Mouse (Mus musculus): ENCODE results near the gene Gtpbp3.

Gene Gtpbp3

DNA sequence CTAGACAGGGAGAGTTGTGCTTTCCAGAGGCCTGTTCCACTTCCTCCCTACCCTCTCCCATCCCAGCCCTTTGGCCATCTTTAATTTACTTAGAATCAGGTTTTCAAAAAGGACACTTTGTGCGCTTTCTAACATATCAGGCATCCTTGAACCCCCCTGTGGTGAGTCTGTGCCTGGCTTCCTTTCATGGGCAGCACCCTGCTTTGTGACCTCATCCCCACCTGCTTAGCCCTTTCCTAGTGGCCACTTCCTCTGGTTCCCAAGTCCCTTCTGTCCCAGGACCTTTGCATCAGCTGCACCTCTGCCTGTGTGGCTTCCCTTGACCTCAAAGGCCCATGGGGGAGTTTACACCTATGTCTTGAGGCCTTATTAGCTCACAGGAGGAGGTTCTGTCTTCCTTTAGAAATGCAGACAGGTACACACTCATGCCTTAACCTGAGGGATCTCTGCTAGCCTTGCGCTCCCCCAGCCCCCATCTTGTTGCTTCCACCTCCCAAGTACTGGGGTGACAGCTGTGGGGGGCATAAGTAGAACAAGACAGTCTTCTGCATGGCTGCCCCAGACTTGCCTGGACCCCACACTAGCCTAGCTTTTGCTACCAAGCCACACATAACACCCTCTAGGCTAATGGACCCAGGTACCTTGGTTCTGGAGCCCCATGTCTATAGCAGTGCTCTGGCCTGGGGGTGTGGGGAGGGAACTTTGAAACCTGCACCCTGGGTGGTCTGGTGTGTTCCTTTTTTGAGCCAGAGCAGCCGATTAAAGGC is 17.6 kb upstream of the Gtpbp3 start:
- no peak for DNase-seq (ENCODE audit: low spot score in 2 of 2)

GRCm38 (mm10) chr8:71470913-71471255 is 17.0 kb upstream of the Gtpbp3 start:
- DNase-seq (ENCODE audit: low spot score in 2 of 2), result no peak

GRCm38 (mm10) chr8:71471861-71472260 is 16.0 kb upstream of the Gtpbp3 start:
- DNase-seq (ENCODE audit: low spot score in 2 of 2), result no peak

DNA sequence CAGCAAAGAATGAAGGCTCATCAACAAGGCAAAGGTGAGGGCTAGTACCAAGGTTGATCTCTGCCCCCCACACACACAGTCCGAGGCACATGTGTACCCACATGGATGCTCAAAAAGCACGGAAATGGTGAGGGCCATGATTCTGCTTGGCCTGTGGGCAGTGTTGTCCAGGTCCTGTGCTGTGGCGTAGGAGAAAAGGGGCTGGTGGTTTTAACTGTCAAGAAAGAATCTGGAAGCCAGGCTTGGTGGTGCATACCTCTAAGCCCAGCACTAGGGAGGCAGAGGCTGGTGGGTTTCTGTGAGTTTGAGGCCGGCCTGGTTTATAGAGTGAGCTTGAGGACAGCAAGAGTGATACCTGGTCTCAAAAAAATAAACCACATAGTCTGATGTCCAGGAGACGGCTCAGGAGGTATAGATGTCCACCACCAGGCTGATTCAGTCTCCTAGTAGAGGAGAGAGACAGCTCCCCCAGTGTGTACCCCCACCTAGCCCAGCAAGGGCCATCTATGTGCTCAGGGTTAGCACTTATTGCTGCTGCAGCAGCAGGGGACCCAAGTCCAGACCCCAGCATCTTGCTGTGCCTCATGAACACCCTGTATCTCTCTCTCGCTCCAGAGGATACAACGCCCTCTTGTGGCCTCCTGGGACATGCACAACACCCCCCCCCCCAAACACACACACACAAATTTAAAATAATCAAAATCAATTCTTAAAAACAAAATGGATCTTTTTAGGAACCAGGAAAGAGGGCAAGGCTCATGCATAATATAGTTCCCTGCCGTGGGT is 15.1 kb upstream of the Gtpbp3 start:
- DNase-seq (ENCODE audit: low spot score in 2 of 2), result no peak

GRCm38 (mm10) chr8:71474344-71474743 is 13.6 kb upstream of the Gtpbp3 start:
- DNase-seq (ENCODE audit: low spot score in 2 of 2), result no peak

- DNase-seq (ENCODE audit: low spot score in 2 of 2), result no peak
Measured at GRCm38 (mm10) chr8:71474785-71475701, 12.9 kb upstream of the Gtpbp3 start.

DNA sequence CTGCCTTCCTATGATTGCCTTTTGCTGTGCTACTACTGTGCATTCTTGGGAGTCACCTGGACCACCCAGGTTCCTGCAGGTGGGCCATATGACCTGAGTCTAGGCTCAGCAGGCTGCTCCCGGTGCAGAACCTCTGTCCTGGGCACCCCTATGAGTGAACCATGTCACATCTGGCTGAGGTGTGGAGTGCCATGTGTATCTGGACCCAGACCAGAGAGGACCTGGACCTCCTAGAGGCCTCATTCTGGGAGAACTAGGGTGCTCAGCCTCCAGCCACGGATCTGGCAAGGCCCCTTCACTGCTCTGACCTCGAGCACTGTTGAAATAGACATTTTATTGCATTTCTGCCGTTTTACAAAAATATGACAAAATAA is 12.2 kb upstream of the Gtpbp3 start:
- DNase-seq (ENCODE audit: low spot score in 2 of 2), result no peak

DNA sequence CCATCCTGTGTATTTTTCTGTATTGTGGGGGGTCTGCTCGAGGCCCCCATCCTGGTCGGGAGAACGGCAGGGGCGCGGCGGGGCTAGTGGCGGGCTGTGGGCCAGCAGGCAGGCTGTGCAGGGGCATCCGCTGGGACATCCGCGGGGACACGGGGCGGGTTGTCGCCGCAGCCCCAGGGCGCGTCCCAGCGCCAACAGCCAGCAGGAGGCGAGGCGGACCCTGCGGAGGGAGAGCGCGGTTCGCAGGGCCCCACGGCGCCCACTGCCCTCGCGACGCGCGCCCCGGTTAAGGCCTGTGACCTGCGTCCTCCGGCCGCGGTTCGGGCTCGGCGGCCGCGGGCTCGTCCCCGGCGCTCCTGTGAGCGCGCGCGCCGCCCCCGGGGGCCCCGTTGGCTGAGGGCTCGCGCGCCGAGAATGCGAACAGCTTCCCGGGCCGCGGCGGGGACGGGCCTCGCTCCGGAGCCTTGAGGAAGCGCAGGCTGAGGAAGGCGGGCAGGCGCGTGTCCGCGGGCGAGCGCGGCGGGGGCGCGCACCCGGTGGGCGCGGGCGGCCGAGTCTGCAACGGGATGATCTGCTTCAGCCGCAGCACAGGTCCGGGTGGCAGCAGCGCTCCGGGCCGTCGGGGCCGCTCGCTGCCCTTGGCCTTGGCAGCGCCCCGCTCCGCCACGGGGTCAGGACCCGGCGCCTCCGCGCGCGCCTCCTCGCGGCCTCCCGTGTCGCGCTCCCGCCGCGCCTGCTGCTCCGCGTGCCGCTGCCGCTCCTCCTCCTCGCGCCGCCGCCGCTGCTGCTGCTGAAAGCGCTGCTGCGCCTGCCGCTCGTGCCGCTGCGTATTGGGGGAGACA is 11.6 kb upstream of the Gtpbp3 start:
- peak in 1 of 2 experiments; percentile 64 for DNase-seq (ENCODE audit: low spot score in 2 of 2)

GRCm38 (mm10) chr8:71477196-71477845 is 10.6 kb upstream of the Gtpbp3 start:
- DNase-seq (ENCODE audit: low spot score in 2 of 2), result no peak

DNA sequence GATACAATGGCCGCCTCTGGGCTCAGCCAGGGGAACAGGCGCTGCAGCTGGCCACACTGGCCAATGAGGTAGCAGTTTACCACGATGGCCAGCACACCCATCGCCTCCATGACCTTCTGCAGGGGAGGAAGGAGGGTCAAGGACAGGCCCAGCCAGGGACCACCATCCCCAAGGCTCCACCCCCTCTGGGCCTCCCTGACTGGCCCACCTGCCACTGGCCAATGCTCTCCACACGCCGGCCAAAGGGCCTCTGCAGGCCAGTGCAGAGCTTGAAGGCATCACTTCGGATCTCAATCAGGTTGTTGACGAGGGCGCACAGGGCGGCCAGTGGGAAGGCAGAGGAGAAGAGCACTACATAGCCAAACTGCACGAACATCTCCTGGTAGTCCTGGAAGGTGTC is 9.0 kb upstream of the Gtpbp3 start:
- no peak for DNase-seq (ENCODE audit: low spot score in 2 of 2)

DNA sequence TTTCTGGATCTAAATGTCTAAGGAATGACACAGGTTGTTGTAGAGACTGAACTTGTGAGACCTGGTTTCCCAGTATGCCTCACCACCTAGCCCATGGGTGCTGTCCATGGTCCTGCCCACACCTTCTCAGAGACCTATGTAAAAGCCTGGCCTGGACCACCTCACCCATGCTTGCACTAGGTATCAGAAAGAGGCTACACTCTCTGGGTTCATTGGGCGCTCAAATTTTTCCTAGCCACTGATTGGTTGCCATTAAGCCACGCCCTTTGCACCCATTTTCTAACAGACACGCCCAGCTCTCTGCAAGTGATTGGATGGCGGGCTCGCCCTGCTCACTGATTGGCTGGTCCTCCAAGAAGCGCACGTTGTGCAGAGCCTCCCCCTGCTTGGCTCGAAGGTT is 4.0 kb upstream of the Gtpbp3 start:
- DNase-seq (ENCODE audit: low spot score in 2 of 2), result no peak

DNA sequence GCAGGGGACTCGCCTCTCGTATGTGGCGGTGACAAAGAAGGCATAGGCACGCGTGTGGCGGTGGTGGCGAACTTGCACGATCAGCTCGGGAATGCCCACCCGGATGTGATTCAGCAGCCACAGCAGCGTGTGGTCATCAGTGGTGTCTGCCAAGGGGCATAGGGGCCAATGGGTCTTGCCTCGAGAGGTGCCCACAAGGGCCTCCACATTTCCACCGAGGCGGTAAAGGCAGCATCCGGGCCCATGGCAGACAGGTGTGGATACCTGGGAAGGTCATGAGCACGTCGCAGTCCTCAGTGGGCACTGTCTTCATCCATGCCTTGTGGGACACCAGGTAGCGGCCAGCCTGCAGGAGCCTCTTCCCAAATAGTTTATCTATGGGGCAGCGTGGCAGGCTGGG is 3.2 kb upstream of the Gtpbp3 start:
- DNase-seq (ENCODE audit: low spot score in 2 of 2), result no peak

GRCm38 (mm10) chr8:71485142-71486135 is 2.5 kb upstream of the Gtpbp3 start, which contains the start of gene Ano8:
TSS of gene Ano8 (minus strand) at chr8:71485963.
- peak; percentile 75 for DNase-seq (ENCODE audit: low spot score in 2 of 2)

DNA sequence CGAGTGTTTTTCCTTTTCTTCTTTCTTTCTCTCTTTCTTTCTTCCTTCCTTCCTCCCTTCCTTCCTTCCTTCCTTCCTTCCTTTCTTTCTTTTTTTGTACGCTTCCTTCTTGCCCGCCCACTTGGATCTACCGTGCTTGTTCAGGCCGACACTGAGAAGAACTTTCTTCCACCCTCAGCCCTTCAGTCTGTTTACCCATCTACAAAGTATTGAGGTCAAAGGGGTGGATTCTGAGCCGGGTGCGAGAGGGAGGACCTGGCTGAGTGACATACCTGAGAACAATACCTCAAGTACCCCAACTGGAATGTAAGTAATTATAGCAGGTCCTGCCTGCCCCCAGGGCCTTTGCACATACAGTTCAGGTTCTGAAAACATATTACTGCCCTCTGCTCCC is 1.8 kb upstream of the Gtpbp3 start:
- no peak for DNase-seq (ENCODE audit: low spot score in 2 of 2)

GRCm38 (mm10) chr8:71488454-71488853 is 551 bp downstream of the Gtpbp3 start:
- peak in 1 of 2 experiments; percentile 75 for DNase-seq (ENCODE audit: low spot score in 2 of 2)

GRCm38 (mm10) chr8:71495039-71495438 is 7.1 kb downstream of the Gtpbp3 start:
- peak; percentile 63 to 68 for DNase-seq (ENCODE audit: low spot score in 2 of 2)

GRCm38 (mm10) chr8:71495811-71496210 is 7.9 kb downstream of the Gtpbp3 start:
- no peak for DNase-seq (ENCODE audit: low spot score in 2 of 2)

- DNase-seq (ENCODE audit: low spot score in 2 of 2), result no peak
Measured at GRCm38 (mm10) chr8:71496481-71496880, 8.6 kb downstream of the Gtpbp3 start.

- no peak for DNase-seq (ENCODE audit: low spot score in 2 of 2)
Measured at GRCm38 (mm10) chr8:71497077-71497645, 9.3 kb downstream of the Gtpbp3 start.
